Mouse (Mus musculus) small intestine, adult 2 months (tissue): Measurements from ENCODE around the gene Eri3.

Experiments
- CTCF ChIP-seq: fragments of 200-500 bp; IDR thresholded peaks from 2 replicates; pipeline ENCODE4 v1.5.1; 2012; ENCODE audit warnings: low read depth, mild to moderate bottlenecking, control low read depth, inconsistent platforms, low read length, moderate library complexity, mixed read lengths; ENCODE audit not compliant: insufficient replicate concordance, insufficient read length; ENCODE audit errors: extremely low read depth
- POLR2A ChIP-seq: fragments of 200-500 bp; IDR thresholded peaks from 2 replicates; pipeline ENCODE4 v1.6.1; 2012; ENCODE audit warnings: low read depth, mild to moderate bottlenecking, control low read depth, inconsistent platforms, low read length, moderate library complexity

- 0 out of 2 replicates have a peak, but pooled peaks have one; percentile 25 for TF ChIP-seq CTCF
- TF ChIP-seq POLR2A = no peak
These were observed 78.3 kb downstream of the Eri3 start for GRCm38 (mm10) chr4:117628464-117628863.
